Mouse (Mus musculus): ENCODE results near the gene Proca1.

Proca1 gene

GRCm38 (mm10) chr11:78166640-78167039, 26.6 kb upstream of the Proca1 start:
- DNase-seq = no peak

GRCm38 (mm10) chr11:78167257-78167959, 25.8 kb upstream of the Proca1 start:
- DNase-seq = no peak

- DNase-seq = no peak
Measured at GRCm38 (mm10) chr11:78168541-78169468, 24.4 kb upstream of the Proca1 start.

GRCm38 (mm10) chr11:78170306-78170705, 22.9 kb upstream of the Proca1 start:
- DNase-seq = no peak

- DNase-seq = no peak
Measured at GRCm38 (mm10) chr11:78171328-78171727, 21.9 kb upstream of the Proca1 start.

GRCm38 (mm10) chr11:78172034-78172747, 21.0 kb upstream of the Proca1 start:
- no peak for DNase-seq

- DNase-seq = no peak
Measured at GRCm38 (mm10) chr11:78172748-78173383, 20.3 kb upstream of the Proca1 start.

- DNase-seq = no peak
Measured at GRCm38 (mm10) chr11:78174506-78174905, 18.7 kb upstream of the Proca1 start.

- DNase-seq = no peak
Measured at GRCm38 (mm10) chr11:78175771-78176401, 17.3 kb upstream of the Proca1 start.

GRCm38 (mm10) chr11:78176402-78176862, 16.8 kb upstream of the Proca1 start, which contains the start of the genes Nek8 and Tlcd1:
Gene Nek8, minus strand, starts transcription at chr11:78176675.
Gene Tlcd1, plus strand, starts transcription at chr11:78176711.
- DNase-seq = peak; percentile 84 to 90

GRCm38 (mm10) chr11:78176905-78177331, 16.3 kb upstream of the Proca1 start:
- no peak for DNase-seq

GRCm38 (mm10) chr11:78177437-78177836, 15.8 kb upstream of the Proca1 start:
- DNase-seq = no peak

- peak; percentile 97 for DNase-seq
Measured at GRCm38 (mm10) chr11:78177903-78178858, 15.0 kb upstream of the Proca1 start.

GRCm38 (mm10) chr11:78178859-78179437, 14.2 kb upstream of the Proca1 start:
- peak; percentile 88 to 89 for DNase-seq

GRCm38 (mm10) chr11:78179438-78179999, 13.7 kb upstream of the Proca1 start:
- DNase-seq = no peak

- DNase-seq = no peak
Measured at GRCm38 (mm10) chr11:78180081-78180761, 13.0 kb upstream of the Proca1 start.

GRCm38 (mm10) chr11:78181830-78182357, 11.3 kb upstream of the Proca1 start:
- DNase-seq = no peak

GRCm38 (mm10) chr11:78182450-78182849, 10.7 kb upstream of the Proca1 start:
- DNase-seq = no peak
